Mouse (Mus musculus) fat pad, adult 2 months (tissue): ENCODE data around the gene Szrd1.

Source experiments
- DNase-seq: peaks from one replicate; pipeline ENCODE4 v3.0.0-alpha.2; 2011; ENCODE audit warnings: low read depth, low spot score; ENCODE audit errors: extremely low read depth

Szrd1 gene

GRCm38 (mm10) chr4:141072502-141072901 is 67.1 kb downstream of the Szrd1 start:
- no peak for DNase-seq

GRCm38 (mm10) chr4:141069731-141070130 is 69.8 kb downstream of the Szrd1 start:
- no peak for DNase-seq

- DNase-seq = no peak
These were observed 70.9 kb downstream of the Szrd1 start for GRCm38 (mm10) chr4:141068655-141069054.

- no peak for DNase-seq
These were observed 72.0 kb downstream of the Szrd1 start for GRCm38 (mm10) chr4:141067516-141068046.

- DNase-seq = no peak
These were observed 72.7 kb downstream of the Szrd1 start for GRCm38 (mm10) chr4:141066709-141067515.

GRCm38 (mm10) chr4:141065123-141065522 is 74.5 kb downstream of the Szrd1 start:
- DNase-seq = no peak

- DNase-seq = no peak
These were observed 75.4 kb downstream of the Szrd1 start for GRCm38 (mm10) chr4:141064104-141064659.
